Comparison of ENCODE assay signal across 19 mouse cellular contexts in genomic region chr19:41816410-41816809, GRCm38 (mm10). TPM values are rescaled to one million over a fixed set of nuclear protein-coding genes. Genes with fewer than 3 reads are reported as not detected.
DNase-seq lines count a peak whose midpoint lies in the region; ATAC-seq and TF ChIP-seq lines count a peak whose summit lies in the region.
"Had no signal": no experiment of that assay in that cellular context is flagged by ENCODE, and none has a peak within 500 bp of the region (broad histone marks: within the 10 kb centered on the region; RNA-seq: fewer than 3 reads in every experiment).

No protein-coding gene starts in this region.

- no peaks in the 10 kb centered on the region for H3K79me2 ChIP-seq in liver, adult 2 months (ENCODE audit: control insufficient read depth, insufficient read depth, low read length)

- no peaks in the 10 kb centered on the region for H3K9me3 ChIP-seq in liver, postnatal 0 days (ENCODE audit: low read length)
- no peaks in the 10 kb centered on the region for H3K9me3 ChIP-seq in lung, postnatal 0 days (ENCODE audit: low read length)
- H3K9me3 ChIP-seq in embryonic facial prominence, embryonic 13.5 days = no peaks in the 10 kb centered on the region
- H3K9me3 ChIP-seq: forebrain, embryonic 12.5 days; heart, embryonic 13.5 days; hindbrain, embryonic 15.5 days had no signal

- H3K27me3 ChIP-seq in liver, adult 2 months (ENCODE audit: control insufficient read depth, insufficient read depth, low read length) = no peaks in the 10 kb centered on the region
- no peaks in the 10 kb centered on the region for H3K27me3 ChIP-seq in liver, postnatal 0 days (ENCODE audit: insufficient read depth, low read length)
- no peaks in the 10 kb centered on the region for H3K27me3 ChIP-seq in lung, postnatal 0 days (replicated peaks; ENCODE audit: insufficient read depth, low read length)
- H3K27me3 ChIP-seq in embryonic facial prominence, embryonic 13.5 days = no peaks in the 10 kb centered on the region
- H3K27me3 ChIP-seq: CH12.LX; forebrain, embryonic 12.5 days; heart, embryonic 13.5 days; hindbrain, embryonic 15.5 days had no signal

- no peak for ATAC-seq in liver, postnatal 0 days
- peak; percentile 4; the same call in 1 of the 2 replicates for ATAC-seq in lung, postnatal 0 days
- ATAC-seq in embryonic facial prominence, embryonic 13.5 days (ENCODE audit: insufficient number of reproducible peaks, insufficient read depth, low FRiP score, low TSS enrichment, low read depth) = no peak
- ATAC-seq: activated CD4-positive, CD25-positive, alpha-beta regulatory T cell, adult 4 months; forebrain, embryonic 16.5 days; Patski had no signal

- TF ChIP-seq EP300 in liver, postnatal 0 days (IDR thresholded peaks at IDR 0.05; ENCODE audit: low read depth) = no peak
- no peak for TF ChIP-seq EP300 in lung, postnatal 0 days (IDR thresholded peaks at IDR 0.05)

- no peaks in the 10 kb centered on the region for H3K36me3 ChIP-seq in liver, adult 2 months (ENCODE audit: control insufficient read depth, insufficient read depth, low read length)
- H3K36me3 ChIP-seq in liver, postnatal 0 days (replicated peaks; ENCODE audit: insufficient read depth, low read length) = no peaks in the 10 kb centered on the region
- H3K36me3 ChIP-seq in lung, postnatal 0 days (ENCODE audit: insufficient read depth, low read length) = no peaks in the 10 kb centered on the region
- no peaks in the 10 kb centered on the region for H3K36me3 ChIP-seq in embryonic facial prominence, embryonic 13.5 days
- H3K36me3 ChIP-seq: forebrain, embryonic 12.5 days; heart, embryonic 13.5 days; hindbrain, embryonic 15.5 days had no signal

- no peak overlapping the region for H3K9ac ChIP-seq in liver, adult 2 months (ENCODE audit: low read depth, low read length)
- H3K9ac ChIP-seq in liver, postnatal 0 days (replicated peaks) = no peak overlapping the region
- H3K9ac ChIP-seq in lung, postnatal 0 days (replicated peaks; ENCODE audit: low read depth) = no peak overlapping the region
- no peak overlapping the region for H3K9ac ChIP-seq in embryonic facial prominence, embryonic 13.5 days
- H3K9ac ChIP-seq: forebrain, embryonic 12.5 days; heart, embryonic 13.5 days; hindbrain, embryonic 15.5 days had no signal

- H3K27ac ChIP-seq in liver, adult 2 months (replicated peaks; ENCODE audit: insufficient read depth, low read depth, low read length) = no peak overlapping the region
- no peak overlapping the region for H3K27ac ChIP-seq in liver, postnatal 0 days (ENCODE audit: low read depth)
- peak overlapping the region; percentile 51; the same call in 1 of the 2 replicates for H3K27ac ChIP-seq in lung, postnatal 0 days (ENCODE audit: low read length)
- H3K27ac ChIP-seq in embryonic facial prominence, embryonic 13.5 days = peak overlapping the region; percentile 71
- H3K27ac ChIP-seq: forebrain, embryonic 12.5 days; hindbrain, embryonic 15.5 days had no signal

- no peak for TF ChIP-seq POLR2A in liver, adult 2 months (IDR thresholded peaks at IDR 0.05; ENCODE audit: extremely low read depth, insufficient read depth, low read length)

- 42% methylated on average over 5 of the region's 5 CpGs for WGBS in liver, adult 2 months
- WGBS in liver, postnatal 0 days (ENCODE audit: insufficient replicate concordance) = 68% methylated on average over 5 of the region's 5 CpGs
- WGBS in lung, postnatal 0 days = 42% methylated on average over 5 of the region's 5 CpGs
- 42% methylated on average over 5 of the region's 5 CpGs for WGBS in embryonic facial prominence, embryonic 13.5 days

- peaks cover 8% of the 10 kb centered on the region; the same call in 1 of the 2 replicates for H3K4me1 ChIP-seq in liver, adult 2 months (ENCODE audit: control insufficient read depth, insufficient read depth, low read length)
- H3K4me1 ChIP-seq in liver, postnatal 0 days (ENCODE audit: insufficient read depth) = peaks cover 13% of the 10 kb centered on the region
- H3K4me1 ChIP-seq in lung, postnatal 0 days (ENCODE audit: insufficient read depth, low read depth, low read length) = no peaks in the 10 kb centered on the region
- H3K4me1 ChIP-seq in embryonic facial prominence, embryonic 13.5 days = peaks cover 16% of the 10 kb centered on the region
- H3K4me1 ChIP-seq: forebrain, embryonic 12.5 days; hindbrain, embryonic 15.5 days had no signal

- H3K4me2 ChIP-seq in liver, postnatal 0 days (ENCODE audit: low read depth, low read length) = no peak overlapping the region
- H3K4me2 ChIP-seq in lung, postnatal 0 days (replicated peaks; ENCODE audit: low read depth, low read length) = no peak overlapping the region; the same call in 1 of the 2 replicates
- peak overlapping the region; percentile 32; the same call in 1 of the 2 replicates for H3K4me2 ChIP-seq in embryonic facial prominence, embryonic 13.5 days
- H3K4me2 ChIP-seq: forebrain, embryonic 12.5 days; hindbrain, embryonic 15.5 days had no signal

- peak; percentile 45 for DNase-seq in liver, adult 2 months (ENCODE audit: extremely low read depth, low read depth, low spot score)
- no peak for DNase-seq in liver, postnatal 0 days
- no peak for DNase-seq in lung, postnatal 0 days (ENCODE audit: low spot score)
- DNase-seq in lung, postnatal 14 days = no peak
- DNase-seq in embryo, embryonic 9.5 days (ENCODE audit: extremely low spot score) = no peak
- no peak for DNase-seq in layer of hippocampus, adult 9-10 months (ENCODE audit: low spot score)
- DNase-seq: adrenal gland, adult 2 months; cerebellum, adult 11 months; cerebellum, adult 8-10 months; heart, adult 11 months; heart, postnatal 36 days had no signal

- TF ChIP-seq CTCF in liver, adult 2 months (IDR thresholded peaks at IDR 0.05; ENCODE audit: low read depth, low read length) = no peak
- TF ChIP-seq CTCF in liver, postnatal 0 days (IDR thresholded peaks at IDR 0.05; ENCODE audit: low read depth) = no peak
- TF ChIP-seq CTCF in lung, postnatal 0 days (IDR thresholded peaks at IDR 0.05) = no peak

- H3K4me3 ChIP-seq in liver, adult 2 months (ENCODE audit: insufficient read depth, low read depth, low read length) = no peak overlapping the region
- no peak overlapping the region for H3K4me3 ChIP-seq in liver, postnatal 0 days (ENCODE audit: low read depth, low read length)
- H3K4me3 ChIP-seq in lung, postnatal 0 days (ENCODE audit: low read depth, low read length) = 0 out of 2 replicates have a peak overlapping the region, but pooled peaks have one; percentile 4
- no peak overlapping the region for H3K4me3 ChIP-seq in embryonic facial prominence, embryonic 13.5 days
- H3K4me3 ChIP-seq: forebrain, embryonic 12.5 days; heart, embryonic 13.5 days; hindbrain, embryonic 15.5 days had no signal

RNA-seq across cellular contexts. Expression of gene Frat1, which starts 13.4 kb away (rescaled TPM):
- total RNA-seq in liver, adult 2 months (2014; rRNA removed) = 1.9 and 3.3 TPM in 2 replicates
- polyA plus RNA-seq in liver, adult 2 months (2012; rRNA removed) = 5.5 and 5.6 TPM in 2 replicates
- polyA plus RNA-seq in liver, postnatal 0 days (2015; fragmentation: Nextera tagmentation; extraction: Ambion mirVana) = 7.8 and 8.1 TPM in 2 replicates
- 12.8 and 14.1 TPM in 2 replicates for polyA plus RNA-seq in lung, postnatal 0 days (2015; fragmentation: Nextera tagmentation; extraction: Ambion mirVana)
- polyA plus RNA-seq in embryonic facial prominence, embryonic 13.5 days (2015; fragmentation: Nextera tagmentation; extraction: Ambion mirVana) = 6.9 and 7.4 TPM in 2 replicates

RNA-seq across cellular contexts. Expression of gene Arhgap19, which starts 14.6 kb away (rescaled TPM):
- 1.9 and 2.8 TPM in 2 replicates for total RNA-seq in liver, adult 2 months (2014; rRNA removed)
- polyA plus RNA-seq in liver, adult 2 months (2012; rRNA removed) = 0.72 and 1.2 TPM in 2 replicates
- polyA plus RNA-seq in liver, postnatal 0 days (2015; fragmentation: Nextera tagmentation; extraction: Ambion mirVana) = 10.5 and 12.9 TPM in 2 replicates
- polyA plus RNA-seq in lung, postnatal 0 days (2015; fragmentation: Nextera tagmentation; extraction: Ambion mirVana) = 2.1 and 2.8 TPM in 2 replicates
- 22.2 and 23.2 TPM in 2 replicates for polyA plus RNA-seq in embryonic facial prominence, embryonic 13.5 days (2015; fragmentation: Nextera tagmentation; extraction: Ambion mirVana)

RNA-seq across cellular contexts. Expression of gene Frat2, which starts 31.5 kb away (rescaled TPM):
- 0.87 and 1.3 TPM in 2 replicates for total RNA-seq in liver, adult 2 months (2014; rRNA removed)
- polyA plus RNA-seq in liver, adult 2 months (2012; rRNA removed) = 2.2 and 2.4 TPM in 2 replicates
- polyA plus RNA-seq in liver, postnatal 0 days (2015; fragmentation: Nextera tagmentation; extraction: Ambion mirVana) = 3.3 and 3.7 TPM in 2 replicates
- 4.6 and 5.9 TPM in 2 replicates for polyA plus RNA-seq in lung, postnatal 0 days (2015; fragmentation: Nextera tagmentation; extraction: Ambion mirVana)
- polyA plus RNA-seq in embryonic facial prominence, embryonic 13.5 days (2015; fragmentation: Nextera tagmentation; extraction: Ambion mirVana) = 4.9 and 5.3 TPM in 2 replicates

Comparison
In these comparisons a context has a peak if more than half of its experiments do, and no peak if none do; other contexts are left out.
1. H3K27ac ChIP-seq: peak in lung, postnatal 0 days (single experiment) and embryonic facial prominence, embryonic 13.5 days (single experiment); none in liver, adult 2 months (single experiment) and liver, postnatal 0 days (single experiment).